Comparison of ENCODE assay signal across 12 mouse cellular contexts in genomic region chr2:136742230-136742629, GRCm38 (mm10).
A peak's percentile ranks its signal among the peaks of the same experiment; 100 is the strongest.
DNase-seq lines count a peak whose midpoint lies in the region; ATAC-seq lines count a peak whose summit lies in the region.
"Had no signal": no experiment of that assay in that cellular context is flagged by ENCODE, and none has a peak within 500 bp of the region (broad histone marks: within the 10 kb centered on the region; RNA-seq: fewer than 3 reads in every experiment).

No protein-coding gene starts in this region.

- ATAC-seq in frontal cortex, adult (ENCODE audit: low TSS enrichment), result peak; percentile 48
- ATAC-seq: intestine, embryonic 16.5 days had no signal

- no peak for DNase-seq in frontal cortex, postnatal 14 days (ENCODE audit: low spot score in 2 of 2)
- peak; percentile 30 for DNase-seq in right cerebral cortex, adult 18-20 months
- no peak for DNase-seq in right cerebral cortex, postnatal 36 days (ENCODE audit: low spot score in 2 of 2)
- peak; percentile 84 to 87 for DNase-seq in cerebellum, postnatal 10 days
- DNase-seq in embryo, embryonic 10 days (ENCODE audit: low spot score), result no peak
- DNase-seq in embryo, embryonic 11 days, result no peak
- DNase-seq: gastrocnemius, postnatal 10 days; heart, adult 18-20 months; kidney, postnatal 36 days; thymus, postnatal 14 days had no signal

Comparison
In these comparisons a context has a peak if more than half of its experiments do, and no peak if none do; other contexts are left out.
1. DNase-seq: peak in right cerebral cortex, adult 18-20 months (single experiment) and cerebellum, postnatal 10 days (2 of 2); none in frontal cortex, postnatal 14 days (0 of 2), right cerebral cortex, postnatal 36 days (0 of 2), embryo, embryonic 10 days (single experiment) and embryo, embryonic 11 days (single experiment).